ENCODE assay signal across 15 mouse cellular contexts in genomic region chr1:64779863-64780262, GRCm38 (mm10). TPM values are rescaled to one million over a fixed set of nuclear protein-coding genes. Genes with fewer than 3 reads are reported as not detected.
DNase-seq lines count a peak whose midpoint lies in the region; ATAC-seq and TF ChIP-seq lines count a peak whose summit lies in the region.
"Had no signal": no experiment of that assay in that cellular context is flagged by ENCODE, and none has a peak within 500 bp of the region (broad histone marks: within the 10 kb centered on the region; RNA-seq: fewer than 3 reads in every experiment).

No protein-coding gene starts in this region.

- no peak for TF ChIP-seq CTCF in hindbrain, postnatal 0 days (IDR thresholded peaks at IDR 0.05; ENCODE audit: low read depth)

- H3K9me3 ChIP-seq in forebrain, embryonic 11.5 days (ENCODE audit: control insufficient read depth, low read length), result no peaks in the 10 kb centered on the region
- H3K9me3 ChIP-seq in hindbrain, postnatal 0 days (ENCODE audit: low read length), result no peaks in the 10 kb centered on the region
- H3K9me3 ChIP-seq: heart, embryonic 13.5 days; limb, embryonic 12.5 days had no signal

- H3K9ac ChIP-seq in forebrain, embryonic 11.5 days (ENCODE audit: low read length), result no peak overlapping the region
- H3K9ac ChIP-seq in hindbrain, postnatal 0 days (replicated peaks; ENCODE audit: low read length), result no peak overlapping the region
- H3K9ac ChIP-seq: heart, embryonic 13.5 days; limb, embryonic 12.5 days; lung, embryonic 14.5 days had no signal

- H3K27ac ChIP-seq in forebrain, embryonic 11.5 days (ENCODE audit: low read depth, low read length), result peak overlapping the region; percentile 65
- H3K27ac ChIP-seq in hindbrain, postnatal 0 days, result no peak overlapping the region
- H3K27ac ChIP-seq: heart, embryonic 13.5 days; limb, embryonic 12.5 days had no signal

- H3K36me3 ChIP-seq in forebrain, embryonic 11.5 days (ENCODE audit: control insufficient read depth, insufficient read depth, low read length), result no peaks in the 10 kb centered on the region
- no peaks in the 10 kb centered on the region for H3K36me3 ChIP-seq in hindbrain, postnatal 0 days (ENCODE audit: insufficient read depth, low read length)
- H3K36me3 ChIP-seq: heart, embryonic 13.5 days; limb, embryonic 12.5 days had no signal

- intact Hi-C loops in gastrocnemius, postnatal 36 days (cut with DNase I), result no loop called here

- H3K4me1 ChIP-seq in forebrain, embryonic 11.5 days (replicated peaks; ENCODE audit: control insufficient read depth, insufficient read depth, low read length), result peaks cover 10% of the 10 kb centered on the region; the same call in 1 of the 2 replicates
- H3K4me1 ChIP-seq in hindbrain, postnatal 0 days (ENCODE audit: insufficient read depth, low read length), result no peaks in the 10 kb centered on the region
- H3K4me1 ChIP-seq: heart, embryonic 13.5 days had no signal

- H3K27me3 ChIP-seq in forebrain, embryonic 11.5 days (ENCODE audit: control insufficient read depth, insufficient read depth, low read length), result peaks cover 28% of the 10 kb centered on the region
- H3K27me3 ChIP-seq in hindbrain, postnatal 0 days (ENCODE audit: insufficient read depth, low read length), result no peaks in the 10 kb centered on the region
- H3K27me3 ChIP-seq: heart, embryonic 13.5 days; limb, embryonic 12.5 days had no signal

- 13% methylated on average over 12 of the region's 12 CpGs for WGBS in forebrain, embryonic 11.5 days
- WGBS in hindbrain, postnatal 0 days, result 26% methylated on average over 12 of the region's 12 CpGs

- no peak for DNase-seq in frontal cortex, postnatal 10 days (ENCODE audit: low spot score in 2 of 2)
- DNase-seq in forebrain, embryonic 11.5 days (ENCODE audit: low spot score), result peak; percentile 65
- DNase-seq in hindbrain, postnatal 0 days (ENCODE audit: low spot score), result no peak
- DNase-seq in retina, embryonic 14.5 days (ENCODE audit: low spot score), result peak; percentile 92
- DNase-seq in ovary, postnatal 14 days (ENCODE audit: low spot score), result no peak
- no peak for DNase-seq in gastrocnemius, postnatal 36 days
- DNase-seq in left cerebral cortex, adult 9 months (ENCODE audit: low spot score in 2 of 2), result no peak
- DNase-seq: cerebellum, postnatal 14 days; lung, embryonic 14.5 days; thymus, adult 18-20 months had no signal

- no peak overlapping the region; the same call in 1 of the 2 replicates for H3K4me3 ChIP-seq in forebrain, embryonic 11.5 days (ENCODE audit: low read depth, low read length)
- no peak overlapping the region for H3K4me3 ChIP-seq in hindbrain, postnatal 0 days (ENCODE audit: low read length)
- H3K4me3 ChIP-seq: heart, embryonic 13.5 days; limb, embryonic 12.5 days; myocyte had no signal

- H3K4me2 ChIP-seq in forebrain, embryonic 11.5 days (ENCODE audit: low read depth, low read length, severe bottlenecking), result peak overlapping the region; percentile 34
- H3K4me2 ChIP-seq in hindbrain, postnatal 0 days (ENCODE audit: low read depth, low read length), result peak overlapping the region; percentile 38
- H3K4me2 ChIP-seq: heart, embryonic 13.5 days; limb, embryonic 12.5 days; lung, embryonic 14.5 days had no signal

- peak; percentile 34; the same call in 1 of the 2 replicates for ATAC-seq in frontal cortex, adult (ENCODE audit: low TSS enrichment)
- peak; percentile 80 for ATAC-seq in forebrain, embryonic 11.5 days (replicated peaks; ENCODE audit: low FRiP score)
- no peak for ATAC-seq in hindbrain, postnatal 0 days
- ATAC-seq: intestine, embryonic 16.5 days had no signal

RNA-seq across cellular contexts. Expression of gene Fzd5, which starts 42.3 kb away (rescaled TPM):
- polyA plus RNA-seq in forebrain, embryonic 11.5 days (2014; fragmentation: Nextera tagmentation; extraction: Ambion mirVana), result 0.95 and 1.0 TPM in 2 replicates
- total RNA-seq in hindbrain, postnatal 0 days (2014; rRNA removed), result 2.7 and 2.8 TPM in 2 replicates
- 0.28 and 0.38 TPM in 2 replicates for polyA plus RNA-seq in hindbrain, postnatal 0 days (2015; fragmentation: Nextera tagmentation; extraction: Ambion mirVana)
- 1 to 10 TPM; 1.5 to 1.9 TPM for total RNA-seq in gastrocnemius, postnatal 36 days (2021)

Comparison
In these comparisons a context has a peak if more than half of its experiments do, and no peak if none do; other contexts are left out.
1. DNase-seq: peak in forebrain, embryonic 11.5 days (single experiment) and retina, embryonic 14.5 days (single experiment); none in frontal cortex, postnatal 10 days (0 of 2), hindbrain, postnatal 0 days (single experiment), ovary, postnatal 14 days (single experiment), gastrocnemius, postnatal 36 days (0 of 2) and left cerebral cortex, adult 9 months (0 of 2).